Comparison of ENCODE assay signal across 28 mouse cellular contexts in genomic region chr16:17331855-17332254, GRCm38 (mm10). TPM values are rescaled to one million over a fixed set of nuclear protein-coding genes. Genes with fewer than 3 reads are reported as not detected.
DNase-seq lines count a peak whose midpoint lies in the region; ATAC-seq lines count a peak whose summit lies in the region.
"Had no signal": no experiment of that assay in that cellular context is flagged by ENCODE, and none has a peak within 500 bp of the region (broad histone marks: within the 10 kb centered on the region; RNA-seq: fewer than 3 reads in every experiment).

No protein-coding gene starts in this region.

- WGBS in liver, embryonic 12.5 days (ENCODE audit: insufficient replicate concordance): 70% methylated on average over 5 of the region's 5 CpGs
- WGBS in liver, embryonic 15.5 days (ENCODE audit: insufficient replicate concordance): 57% methylated on average over 5 of the region's 5 CpGs

- peak overlapping the region; percentile 57 for H3K4me3 ChIP-seq in erythroblast, embryonic 14.5 days (replicated peaks)
- peak overlapping the region; percentile 32 for H3K4me3 ChIP-seq in liver, embryonic 12.5 days
- H3K4me3 ChIP-seq in liver, embryonic 15.5 days (replicated peaks): peak overlapping the region; percentile 32
- H3K4me3 ChIP-seq: embryonic facial prominence, embryonic 12.5 days; embryonic facial prominence, embryonic 15.5 days; forebrain, embryonic 10.5 days; forebrain, embryonic 13.5 days; heart, embryonic 12.5 days; heart, embryonic 15.5 days; hindbrain, embryonic 10.5 days; hindbrain, embryonic 13.5 days had no signal

- H3K9ac ChIP-seq in liver, embryonic 12.5 days: 0 out of 2 replicates have a peak overlapping the region, but pooled peaks have one; percentile 28
- H3K9ac ChIP-seq in liver, embryonic 15.5 days: no peak overlapping the region
- H3K9ac ChIP-seq: embryonic facial prominence, embryonic 12.5 days; embryonic facial prominence, embryonic 15.5 days; forebrain, embryonic 13.5 days; heart, embryonic 12.5 days; heart, embryonic 15.5 days; hindbrain, embryonic 13.5 days had no signal

- H3K4me2 ChIP-seq in liver, embryonic 12.5 days: peak overlapping the region; percentile 35
- 0 out of 2 replicates have a peak overlapping the region, but pooled peaks have one; percentile 1 for H3K4me2 ChIP-seq in liver, embryonic 15.5 days
- H3K4me2 ChIP-seq: embryonic facial prominence, embryonic 12.5 days; embryonic facial prominence, embryonic 15.5 days; forebrain, embryonic 13.5 days; heart, embryonic 12.5 days; heart, embryonic 15.5 days; hindbrain, embryonic 13.5 days had no signal

- no peaks in the 10 kb centered on the region for H3K9me3 ChIP-seq in erythroblast, embryonic 14.5 days (ENCODE audit: control insufficient read depth, low read length)
- H3K9me3 ChIP-seq in liver, embryonic 12.5 days (replicated peaks): no peaks in the 10 kb centered on the region
- H3K9me3 ChIP-seq in liver, embryonic 15.5 days (replicated peaks): no peaks in the 10 kb centered on the region
- H3K9me3 ChIP-seq: embryonic facial prominence, embryonic 12.5 days; embryonic facial prominence, embryonic 15.5 days; forebrain, embryonic 10.5 days; forebrain, embryonic 13.5 days; heart, embryonic 12.5 days; heart, embryonic 15.5 days; hindbrain, embryonic 10.5 days; hindbrain, embryonic 13.5 days had no signal

- intact Hi-C loops in left cerebral cortex, postnatal 25 days (cut with DNase I): no loop called here

- no peak overlapping the region for H3K27ac ChIP-seq in liver, embryonic 12.5 days
- H3K27ac ChIP-seq in liver, embryonic 15.5 days (replicated peaks): no peak overlapping the region
- H3K27ac ChIP-seq: embryonic facial prominence, embryonic 12.5 days; embryonic facial prominence, embryonic 15.5 days; forebrain, embryonic 10.5 days; forebrain, embryonic 13.5 days; heart, embryonic 15.5 days; hindbrain, embryonic 10.5 days; hindbrain, embryonic 13.5 days had no signal

- H3K36me3 ChIP-seq in erythroblast, embryonic 14.5 days (ENCODE audit: control insufficient read depth): peaks cover 8% of the 10 kb centered on the region
- H3K36me3 ChIP-seq in liver, embryonic 12.5 days: peaks cover 17% of the 10 kb centered on the region
- H3K36me3 ChIP-seq in liver, embryonic 15.5 days (replicated peaks): peaks cover 5% of the 10 kb centered on the region; the same call in 1 of the 2 replicates

- no peaks in the 10 kb centered on the region for H3K27me3 ChIP-seq in erythroblast, embryonic 14.5 days (ENCODE audit: control insufficient read depth)
- no peaks in the 10 kb centered on the region for H3K27me3 ChIP-seq in liver, embryonic 12.5 days (replicated peaks)
- H3K27me3 ChIP-seq in liver, embryonic 15.5 days: no peaks in the 10 kb centered on the region
- H3K27me3 ChIP-seq: embryonic facial prominence, embryonic 12.5 days; embryonic facial prominence, embryonic 15.5 days; forebrain, embryonic 13.5 days; heart, embryonic 12.5 days; heart, embryonic 15.5 days; hindbrain, embryonic 13.5 days; Patski had no signal

- no peak for DNase-seq in left cerebral cortex, adult 8-10 months (ENCODE audit: low spot score in 2 of 2)
- no peak for DNase-seq in left cerebral cortex, postnatal 25 days (ENCODE audit: low spot score in 2 of 2)
- DNase-seq in gastrocnemius, postnatal 10 days: no peak
- DNase-seq: adrenal gland, adult 2 months; adrenal gland, postnatal 14 days; cerebellum, adult 11 months; cerebellum, adult 2 months; cerebellum, adult 9-11 months; cerebellum, postnatal 25 days; gastrocnemius, postnatal 14 days; heart, adult 11 months; heart, postnatal 10 days; heart, postnatal 36 days had no signal

- ATAC-seq in erythroblast, adult 5-6 weeks (replicated peaks; ENCODE audit: low FRiP score, poor library complexity, severe bottlenecking): no peak
- ATAC-seq in liver, embryonic 12.5 days: no peak
- ATAC-seq in liver, embryonic 15.5 days (ENCODE audit: insufficient read depth): peak; percentile 30; the same call in 1 of the 2 replicates
- ATAC-seq: forebrain, embryonic 13.5 days; forebrain, embryonic 16.5 days; hindbrain, embryonic 16.5 days; Patski had no signal

- H3K4me1 ChIP-seq in erythroblast, embryonic 14.5 days (ENCODE audit: control insufficient read depth): no peaks in the 10 kb centered on the region
- no peaks in the 10 kb centered on the region for H3K4me1 ChIP-seq in liver, embryonic 12.5 days
- no peaks in the 10 kb centered on the region; the same call in 1 of the 2 replicates for H3K4me1 ChIP-seq in liver, embryonic 15.5 days (replicated peaks)
- H3K4me1 ChIP-seq: embryonic facial prominence, embryonic 12.5 days; embryonic facial prominence, embryonic 15.5 days; forebrain, embryonic 10.5 days; forebrain, embryonic 13.5 days; heart, embryonic 15.5 days; hindbrain, embryonic 10.5 days; hindbrain, embryonic 13.5 days had no signal

RNA-seq across cellular contexts. Expression of gene Serpind1, which starts 0.7 kb away (rescaled TPM):
- 0.03 TPM in 1 of 2 replicates, not detected in the other for polyA plus RNA-seq in erythroblast, embryonic 14.5 days (2012)
- not detected in 2 replicates for total RNA-seq in erythroblast, adult 5-6 weeks (2015; ENCODE audit: low replicate concordance)
- not detected in 2 replicates for total RNA-seq in erythroblast, adult 5-6 weeks (2017; ENCODE audit: low replicate concordance)
- 107 and 111 TPM in 2 replicates for polyA plus RNA-seq in liver, embryonic 12.5 days (2016; fragmentation: Nextera tagmentation; extraction: Ambion mirVana)
- 194 and 213 TPM in 2 replicates for polyA plus RNA-seq in liver, embryonic 15.5 days (2015; fragmentation: Nextera tagmentation; extraction: Ambion mirVana)
- 1 to 10 TPM; 2.2 to 4.0 (median 2.7) TPM for total RNA-seq in left cerebral cortex, adult 8-10 months (2022)
- 1 to 10 TPM; 2.5 to 2.7 TPM for total RNA-seq in left cerebral cortex, postnatal 25 days (2021)
- 1 to 10 TPM; 1.0 to 1.2 TPM for total RNA-seq in gastrocnemius, postnatal 10 days (2021)

RNA-seq across cellular contexts. Expression of gene Tmem191c, which starts 56.0 kb away (rescaled TPM):
- polyA plus RNA-seq in erythroblast, embryonic 14.5 days (2012): 0.08 and 0.20 TPM in 2 replicates
- 6.7 TPM in 1 of 2 replicates, not detected in the other for total RNA-seq in erythroblast, adult 5-6 weeks (2015; ENCODE audit: low replicate concordance)
- 2.1 TPM in 1 of 2 replicates, not detected in the other for total RNA-seq in erythroblast, adult 5-6 weeks (2017; ENCODE audit: low replicate concordance)
- polyA plus RNA-seq in liver, embryonic 12.5 days (2016; fragmentation: Nextera tagmentation; extraction: Ambion mirVana): 4.7 and 5.3 TPM in 2 replicates
- polyA plus RNA-seq in liver, embryonic 15.5 days (2015; fragmentation: Nextera tagmentation; extraction: Ambion mirVana): 3.9 and 4.4 TPM in 2 replicates
- 100 to 1,000 TPM in 2 of 4 experiments, 10 to 100 TPM in 2; 86.7 to 118 (median 106) TPM for total RNA-seq in left cerebral cortex, adult 8-10 months (2022)
- total RNA-seq in left cerebral cortex, postnatal 25 days (2021): 100 to 1,000 TPM in 1 of 2 experiments, 10 to 100 TPM in 1; 99.2 to 116 TPM
- total RNA-seq in gastrocnemius, postnatal 10 days (2021): 1 to 10 TPM; 1.9 to 3.0 TPM

Comparison
In these comparisons a context has a peak if more than half of its experiments do, and no peak if none do; other contexts are left out.
1. RNA of gene Tmem191c, which starts 56.0 kb away (total RNA-seq): 86.7 to 118 TPM in left cerebral cortex, adult 8-10 months and 99.2 to 116 TPM in left cerebral cortex, postnatal 25 days; 2.1 to 6.7 TPM in erythroblast, adult 5-6 weeks and 1.9 to 3.0 TPM in gastrocnemius, postnatal 10 days; every median in the first group is over 10 times any median in the second.
2. Peak in every context shown above with its lines, with median percentiles within 50 percentile points of each other: H3K4me3 ChIP-seq.